Mouse (Mus musculus) CD4-positive naive resting alpha-beta T cell, adult 57 days (primary cell): ENCODE measurements around the gene Cenpj. TPM values are rescaled to one million over a fixed set of nuclear protein-coding genes. Genes with fewer than 3 reads are reported as not detected.

Source experiments
- total RNA-seq: library from RNA; stranded (reverse); gene quantifications from one replicate; pipeline ENCODE4 v1.2.4, GENCODE M21; 2023

The Cenpj gene
- total RNA-seq, result 15.1 TPM

DNA sequence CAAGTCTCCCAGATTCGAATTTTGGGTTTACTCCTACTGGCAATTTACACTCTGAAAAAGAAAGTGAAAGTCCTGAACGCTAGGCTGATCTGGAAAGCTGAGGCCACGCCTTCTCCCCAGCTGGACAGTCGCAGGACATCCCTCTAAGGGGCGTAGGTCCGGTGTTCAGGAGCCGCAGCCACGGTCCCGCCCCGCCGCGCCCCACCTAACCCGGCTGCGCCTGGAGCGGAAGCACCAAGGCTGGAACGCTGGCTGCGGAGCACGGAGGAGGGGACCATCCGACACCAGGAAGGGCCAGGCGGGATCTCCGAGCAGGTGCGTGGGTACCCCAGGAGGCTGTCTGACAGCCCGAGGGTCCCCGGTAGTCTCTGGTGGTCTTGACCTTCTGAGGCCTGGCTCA lies at the start of gene Cenpj, which contains the start of gene Parp4:
Gene Cenpj (minus strand): TSS at position 10 of the 400 bp plus-strand sequence.
Gene Parp4 (plus strand): TSS at position 204 of the 400 bp plus-strand sequence.

Other genes with a start within 250 kb of the Cenpj start
- gene Atp12a, start 210.4 kb downstream of the Cenpj start, total RNA-seq, result not detected
- not detected for gene Rnf17, start 172.8 kb downstream of the Cenpj start, total RNA-seq
- 72.0 TPM for gene Parp4, start 194 bp upstream of the Cenpj start, total RNA-seq
- 36.5 TPM for gene Mphosph8, start 92.8 kb upstream of the Cenpj start, total RNA-seq
- 74.6 TPM for gene Pspc1, start 202.9 kb upstream of the Cenpj start, total RNA-seq
- gene Zmym5, start 236.3 kb upstream of the Cenpj start, total RNA-seq, result 55.9 TPM